Mouse (Mus musculus) c-Kit-positive CD71-negative TER-119-negative erythroid progenitor cells, embryonic 14.5 days (primary cell): ENCODE measurements at regions not wholly inside any gene's neighbourhood (a gene's known extent, or its start where the extent isn't known, plus 50 kb on each side); places are given as distances from the start of the nearest gene placed in this dataset.

Experiments
- DNase-seq: peaks from one replicate; pipeline ENCODE4 v3.0.0-alpha.2; 2013; ENCODE audit warnings: low read depth

- DNase-seq = no peak
Observed at GRCm38 (mm10) chr4:47870010-47870637, 174.8 kb upstream of the Nr4a3 start.

- no peak for DNase-seq
Observed at GRCm38 (mm10) chr4:47870638-47871019, 174.3 kb upstream of the Nr4a3 start.

- DNase-seq = no peak
Observed at GRCm38 (mm10) chr4:47881560-47881959, 163.4 kb upstream of the Nr4a3 start.

GRCm38 (mm10) chr4:47882076-47882475 is 162.9 kb upstream of the Nr4a3 start:
- DNase-seq = no peak

- DNase-seq = no peak
Observed at GRCm38 (mm10) chr4:47899579-47899978, 145.4 kb upstream of the Nr4a3 start.

GRCm38 (mm10) chr4:47902749-47903148 is 142.2 kb upstream of the Nr4a3 start:
- no peak for DNase-seq

GRCm38 (mm10) chr4:47912259-47912658 is 132.7 kb upstream of the Nr4a3 start:
- DNase-seq = peak; percentile 1

GRCm38 (mm10) chr4:47919576-47919975 is 125.4 kb upstream of the Nr4a3 start:
- no peak for DNase-seq

GRCm38 (mm10) chr4:47931464-47931863 is 113.5 kb upstream of the Nr4a3 start:
- no peak for DNase-seq

- DNase-seq = no peak
Observed at GRCm38 (mm10) chr4:47933526-47933925, 111.4 kb upstream of the Nr4a3 start.

GRCm38 (mm10) chr4:47935547-47935946 is 109.4 kb upstream of the Nr4a3 start:
- DNase-seq = no peak

- DNase-seq = no peak
Observed at GRCm38 (mm10) chr4:47936470-47937125, 108.4 kb upstream of the Nr4a3 start.

GRCm38 (mm10) chr4:47947869-47948573 is 96.9 kb upstream of the Nr4a3 start:
- DNase-seq = no peak

- no peak for DNase-seq
Observed at GRCm38 (mm10) chr4:47948789-47949188, 96.2 kb upstream of the Nr4a3 start.

- no peak for DNase-seq
Observed at GRCm38 (mm10) chr4:47954576-47955305, 90.2 kb upstream of the Nr4a3 start.

- DNase-seq = no peak
Observed at GRCm38 (mm10) chr4:47964630-47965029, 80.3 kb upstream of the Nr4a3 start.

GRCm38 (mm10) chr4:47971861-47972260 is 73.1 kb upstream of the Nr4a3 start:
- no peak for DNase-seq

- DNase-seq = no peak
Observed at GRCm38 (mm10) chr4:47979579-47980313, 65.2 kb upstream of the Nr4a3 start.
